Mouse (Mus musculus) stomach, postnatal 0 days (tissue): ENCODE data around the gene Galnt2. TPM values are rescaled to one million over a fixed set of nuclear protein-coding genes. Genes with fewer than 3 reads are reported as not detected.

Experiments used
- ATAC-seq: fragments of 200-750 bp; cut with Nextera tagmentation; 2 replicates; pipeline ENCODE4 v1.8.0; 2017; ENCODE audit not compliant: low FRiP score, low TSS enrichment
- DNase-seq: peaks from one replicate; pipeline ENCODE4 v3.0.0-alpha.2; 2016; ENCODE audit warnings: low spot score
- H3K27ac ChIP-seq: fragments of 300-500 bp; sonication (generic); replicated peaks from 2 replicates; pipeline ENCODE4 v1.5.1; 2014; ENCODE audit warnings: mild to moderate bottlenecking, control low read depth
- H3K27me3 ChIP-seq: fragments of 300-500 bp; sonication (generic); 2 replicates; pipeline ENCODE4 v1.6.1; 2014; ENCODE audit warnings: low read length; ENCODE audit not compliant: control insufficient read depth, insufficient read depth
- H3K36me3 ChIP-seq: fragments of 300-500 bp; sonication (generic); 2 replicates; pipeline ENCODE4 v1.6.1; 2014; ENCODE audit warnings: low read length, mixed read lengths; ENCODE audit not compliant: control insufficient read depth, insufficient read depth
- H3K4me1 ChIP-seq: fragments of 300-500 bp; sonication (generic); replicated peaks from 2 replicates; pipeline ENCODE4 v1.6.1; 2014; ENCODE audit warnings: antibody characterized with exemption; ENCODE audit not compliant: control insufficient read depth, insufficient read depth
- H3K4me2 ChIP-seq: fragments of 300-500 bp; sonication (generic); replicated peaks from 2 replicates; pipeline ENCODE4 v1.6.1; 2014; ENCODE audit warnings: low read depth, mild to moderate bottlenecking, control low read depth, moderate library complexity
- H3K4me3 ChIP-seq: fragments of 300-500 bp; sonication (generic); 2 replicates; pipeline ENCODE4 v1.5.1; 2014; ENCODE audit warnings: low read depth, low read length, control low read depth
- H3K9ac ChIP-seq: fragments of 300-500 bp; sonication (generic); 2 replicates; pipeline ENCODE4 v1.6.1; 2014; ENCODE audit warnings: mild to moderate bottlenecking, low read length, control low read depth, mixed read lengths
- H3K9me3 ChIP-seq: fragments of 300-500 bp; sonication (generic); 2 replicates; pipeline ENCODE4 v1.6.1; 2016; ENCODE audit warnings: low read length; ENCODE audit not compliant: control insufficient read depth
- CTCF ChIP-seq: IDR thresholded peaks from 2 replicates; pipeline ENCODE4 v1.5.1; 2016; ENCODE audit warnings: antibody characterized with exemption, low read depth, mild to moderate bottlenecking, moderate library complexity
- EP300 ChIP-seq: optimal IDR thresholded peaks from 2 replicates; pipeline ENCODE3; 2016; ENCODE audit warnings: antibody characterized with exemption
- WGBS: fragments of 180-500 bp; shearing (Covaris S2); extraction: QIAGEN DNeasy Blood & Tissue Kit; methylation state at CpG from one replicate; pipeline ENCODE4 v1.1.7; 2014; 5-methylcytosine and 5-hydroxymethylcytosine counted together
- polyA plus RNA-seq: library from polyadenylated mRNA; unstranded; fragments of >200 nt; fragmentation: Nextera tagmentation; extraction: Ambion mirVana; gene quantifications from 2 replicates; pipeline ENCODE4 v1.2.1, GENCODE M21; 2015

Galnt2 gene
- polyA plus RNA-seq, 1 experiment from 2014 or later, result 48.6 TPM

DNA sequence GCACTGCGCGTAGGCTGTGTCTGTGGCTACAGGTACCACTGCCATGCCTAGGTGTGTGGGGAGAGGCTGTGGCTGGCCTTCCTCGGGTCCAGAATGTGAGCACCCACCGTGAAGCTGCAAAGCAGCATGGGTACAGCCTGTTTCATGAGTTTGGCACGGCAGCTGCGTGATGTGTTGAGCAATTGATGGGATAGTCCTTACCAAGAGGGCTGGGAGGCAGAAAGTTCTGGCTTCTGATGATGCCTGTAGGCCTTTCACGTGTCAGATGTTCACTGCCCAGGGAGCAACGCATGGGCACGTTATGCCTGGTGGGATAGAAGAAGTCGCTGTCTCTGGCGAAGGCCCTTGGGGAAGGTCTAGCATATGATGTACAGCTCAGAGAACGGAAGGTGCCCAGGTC, 33.5 kb downstream of the Galnt2 start:
- Histone ChIP-seq H3K9me3 (no peaks in the 10 kb centered on the region), H3K4me3 (no peak overlapping the region), H3K4me1 (peaks cover 12% of the 10 kb centered on the region), H3K27ac (peak overlapping the region; percentile 45), H3K27me3 (no peaks in the 10 kb centered on the region), H3K36me3 (no peaks in the 10 kb centered on the region), H3K4me2 (no peak overlapping the region), H3K9ac (no peak overlapping the region)
- no peak for TF ChIP-seq EP300
- no peak for TF ChIP-seq CTCF
- 81% methylated on average over 12 of the region's 12 CpGs for WGBS
- DNase-seq, result no peak
- no peak for ATAC-seq

DNA sequence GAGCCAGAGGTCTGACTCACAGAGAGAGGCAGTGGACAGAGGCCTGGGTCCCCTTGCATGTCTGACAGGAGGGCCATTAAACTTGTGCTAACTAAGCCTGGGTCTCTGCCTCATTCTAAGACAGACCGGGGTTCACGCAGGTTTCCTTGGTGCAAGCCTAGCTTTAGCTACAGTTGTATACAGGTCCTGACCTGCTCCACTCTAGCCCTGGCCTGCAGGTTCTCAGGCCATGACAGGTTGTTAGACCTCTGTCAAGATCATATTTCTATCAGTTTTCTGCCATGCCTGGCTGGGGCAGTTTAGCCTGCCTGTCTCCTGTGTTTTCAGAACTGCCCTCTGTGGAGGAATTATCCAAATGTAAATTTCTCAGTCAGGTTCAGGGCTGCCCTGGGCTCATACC, 33.9 kb downstream of the Galnt2 start:
- no peaks in the 10 kb centered on the region for H3K9me3 ChIP-seq
- ATAC-seq, result 0 out of 2 replicates have a peak, but pooled peaks have one; percentile 2
- no peaks in the 10 kb centered on the region for H3K36me3 ChIP-seq
- no peak overlapping the region for H3K4me2 ChIP-seq
- peaks cover 12% of the 10 kb centered on the region for H3K4me1 ChIP-seq
- H3K27me3 ChIP-seq, result no peaks in the 10 kb centered on the region
- TF ChIP-seq EP300 (no peak), CTCF (no peak)
- peak overlapping the region; percentile 36; the same call in 1 of the 2 replicates for H3K27ac ChIP-seq
- H3K9ac ChIP-seq, result no peak overlapping the region
- H3K4me3 ChIP-seq, result no peak overlapping the region
- DNase-seq, result no peak
- 67% methylated on average over 2 of the region's 2 CpGs for WGBS

GRCm38 (mm10) chr8:124265798-124266197, 34.6 kb downstream of the Galnt2 start:
- H3K9ac ChIP-seq, result no peak overlapping the region
- H3K27me3 ChIP-seq, result no peaks in the 10 kb centered on the region
- no peak overlapping the region for H3K4me3 ChIP-seq
- no peaks in the 10 kb centered on the region for H3K9me3 ChIP-seq
- H3K36me3 ChIP-seq, result no peaks in the 10 kb centered on the region
- H3K4me1 ChIP-seq, result peaks cover 12% of the 10 kb centered on the region
- TF ChIP-seq CTCF (no peak), EP300 (no peak)
- WGBS, result 46% methylated on average over 8 of the region's 8 CpGs
- DNase-seq (peak; percentile 86), ATAC-seq (peak; percentile 97)
- H3K4me2 ChIP-seq, result no peak overlapping the region
- H3K27ac ChIP-seq, result peak overlapping the region; percentile 36; the same call in 1 of the 2 replicates

DNA sequence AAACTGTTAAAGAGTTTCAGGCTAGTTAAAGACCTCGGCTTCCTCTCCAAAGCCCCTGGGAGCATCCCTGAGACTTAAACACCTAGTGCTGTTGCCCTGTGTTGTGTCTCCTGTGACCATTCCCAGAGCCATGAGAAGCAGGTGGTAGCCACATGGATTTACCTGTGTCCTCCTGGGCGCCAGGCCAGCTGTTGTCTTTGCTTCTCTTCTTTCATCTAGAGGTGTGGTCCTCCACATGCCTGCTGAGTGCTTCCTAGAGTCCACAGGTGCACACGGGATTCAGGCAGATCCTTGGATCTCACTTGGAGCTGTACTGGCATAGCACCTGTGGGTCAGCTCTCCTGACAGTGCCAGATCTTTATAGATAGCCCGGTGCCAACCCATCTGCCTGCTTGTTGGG, 36.0 kb downstream of the Galnt2 start:
- no peaks in the 10 kb centered on the region for H3K9me3 ChIP-seq
- TF ChIP-seq EP300 (no peak), CTCF (no peak)
- no peaks in the 10 kb centered on the region for H3K27me3 ChIP-seq
- no peak overlapping the region for H3K9ac ChIP-seq
- H3K36me3 ChIP-seq, result no peaks in the 10 kb centered on the region
- peaks cover 12% of the 10 kb centered on the region for H3K4me1 ChIP-seq
- ATAC-seq (no peak), DNase-seq (no peak)
- WGBS, result 74% methylated on average over 4 of the region's 4 CpGs
- no peak overlapping the region for H3K4me2 ChIP-seq
- no peak overlapping the region for H3K4me3 ChIP-seq
- H3K27ac ChIP-seq, result 0 out of 2 replicates have a peak overlapping the region, but pooled peaks have one; percentile 2

DNA sequence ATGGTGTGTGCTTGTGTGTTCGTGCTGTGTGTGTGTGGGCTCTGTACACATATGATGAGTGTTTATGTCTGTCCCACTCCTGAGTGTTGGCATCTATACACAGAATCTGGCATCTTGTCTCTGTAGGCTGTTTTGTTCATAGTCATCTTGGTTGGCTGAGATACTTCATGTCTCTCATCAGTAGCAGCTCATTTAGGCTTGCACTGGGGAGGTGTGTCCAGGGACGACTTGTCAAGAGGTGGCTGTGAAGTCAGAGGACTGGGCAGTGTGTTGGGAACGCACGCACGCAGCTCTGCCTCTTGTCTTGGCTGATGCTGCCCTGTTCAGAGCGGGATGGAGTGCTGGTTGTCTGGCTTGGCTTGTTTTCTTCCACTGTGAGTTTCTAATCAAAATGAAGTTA, 39.3 kb downstream of the Galnt2 start:
- H3K27me3 ChIP-seq, result no peaks in the 10 kb centered on the region
- no peak overlapping the region for H3K4me2 ChIP-seq
- TF ChIP-seq CTCF (no peak), EP300 (no peak)
- no peaks in the 10 kb centered on the region for H3K36me3 ChIP-seq
- 86% methylated on average over 6 of the region's 6 CpGs for WGBS
- no peak overlapping the region for H3K27ac ChIP-seq
- DNase-seq (no peak), ATAC-seq (no peak)
- no peak overlapping the region for H3K4me3 ChIP-seq
- H3K9ac ChIP-seq, result no peak overlapping the region
- H3K4me1 ChIP-seq, result peaks cover 1% of the 10 kb centered on the region; the same call in 1 of the 2 replicates
- no peaks in the 10 kb centered on the region for H3K9me3 ChIP-seq

- TF ChIP-seq EP300 (no peak), CTCF (no peak)
- 62% methylated on average over 11 of the region's 11 CpGs for whole genome bisulfite sequencing
- ATAC-seq (no peak), DNase-seq (no peak)
- Histone ChIP-seq H3K27me3 (no peaks in the 10 kb centered on the region), H3K9ac (no peak overlapping the region), H3K4me3 (no peak overlapping the region), H3K36me3 (no peaks in the 10 kb centered on the region), H3K4me1 (no peaks in the 10 kb centered on the region; the same call in 1 of the 2 replicates), H3K4me2 (no peak overlapping the region), H3K9me3 (no peaks in the 10 kb centered on the region), H3K27ac (no peak overlapping the region)
These were observed 39.7 kb downstream of the Galnt2 start for GRCm38 (mm10) chr8:124270904-124271303.
